Mouse (Mus musculus) neutrophil, adult 65 days (primary cell): ENCODE data around the gene Itga6. TPM values are rescaled to one million over a fixed set of nuclear protein-coding genes. Genes with fewer than 3 reads are reported as not detected.

ENCODE experiments used
- total RNA-seq: library from RNA; stranded (reverse); gene quantifications from 2 replicates; pipeline ENCODE4 v1.2.4, GENCODE M21; 2023

The Itga6 gene
- 16.4 and 23.7 TPM in 2 replicates for total RNA-seq

GRCm38 (mm10) chr2:71745610-71746374, at the start of gene Itga6:
Itga6 (plus strand) TSS chr2:71745616.

GRCm38 (mm10) chr2:71872801-71873443, 127.5 kb downstream of the Itga6 start, which contains the start of gene Pdk1:
Pdk1 (plus strand) TSS chr2:71873224.

Other genes with a start within 250 kb of the Itga6 start
- gene Dlx1, start 217.5 kb upstream of the Itga6 start, total RNA-seq, result not detected in 2 replicates
- gene Dlx2, start 198.9 kb upstream of the Itga6 start, total RNA-seq, result not detected in 2 replicates
- gene Pdk1, start 127.6 kb downstream of the Itga6 start, total RNA-seq, result 2.3 and 3.9 TPM in 2 replicates
- gene Rapgef4, start 235.6 kb downstream of the Itga6 start, total RNA-seq, result 0.59 and 0.85 TPM in 2 replicates